Mouse (Mus musculus) adrenal gland (tissue): ENCODE measurements at regions not wholly inside any gene's neighbourhood (a gene's known extent, or its start where the extent isn't known, plus 50 kb on each side); places are given as distances from the start of the nearest gene placed in this dataset.

Source experiments
- intact Hi-C: fragments of 180-260 bp; cut with DNase I; formaldehyde crosslinking; loops from one replicate; pipeline ENCODE4 v1.15.1; 2025

- intact Hi-C loops, result no loop called here
These were observed 145.8 kb upstream of the Rad23b start for GRCm38 (mm10) chr4:55203731-55204710.

- intact Hi-C loops, result no loop called here
These were observed 143.6 kb upstream of the Rad23b start for GRCm38 (mm10) chr4:55206226-55206625.

GRCm38 (mm10) chr4:55207749-55208385 lies 142.0 kb upstream of the Rad23b start:
- intact Hi-C loops, result no loop called here

- intact Hi-C loops, result no loop called here
These were observed 141.2 kb upstream of the Rad23b start for GRCm38 (mm10) chr4:55208386-55209345.

GRCm38 (mm10) chr4:55215425-55216174 lies 134.2 kb upstream of the Rad23b start:
- intact Hi-C loops, result no loop called here

- intact Hi-C loops, result no loop called here
These were observed 133.7 kb upstream of the Rad23b start for GRCm38 (mm10) chr4:55216175-55216545.

GRCm38 (mm10) chr4:55225766-55226165 lies 124.1 kb upstream of the Rad23b start:
- intact Hi-C loops, result loop anchor here (10.0 kb wide), 2 partner anchors 171 to 271 kb away; no protein-coding TSS in a partner anchor

GRCm38 (mm10) chr4:55227394-55227793 lies 122.4 kb upstream of the Rad23b start:
- intact Hi-C loops, result loop anchor here (10.0 kb wide), 2 partner anchors 173 to 273 kb away; no protein-coding TSS in a partner anchor

- intact Hi-C loops, result loop anchor here (10.0 kb wide), 1 partner anchor 1307 kb away; no protein-coding TSS in a partner anchor
These were observed 118.3 kb upstream of the Rad23b start for GRCm38 (mm10) chr4:55231522-55231921.

- intact Hi-C loops, result loop anchor here (10.0 kb wide), 1 partner anchor 1313 kb away; no protein-coding TSS in a partner anchor
These were observed 112.0 kb upstream of the Rad23b start for GRCm38 (mm10) chr4:55237856-55238255.

GRCm38 (mm10) chr4:55240450-55240849 lies 109.4 kb upstream of the Rad23b start:
- intact Hi-C loops, result no loop called here

GRCm38 (mm10) chr4:55242331-55242730 lies 107.5 kb upstream of the Rad23b start:
- intact Hi-C loops, result no loop called here

GRCm38 (mm10) chr4:55243091-55244058 lies 106.5 kb upstream of the Rad23b start:
- intact Hi-C loops, result no loop called here

GRCm38 (mm10) chr4:55245789-55246188 lies 104.1 kb upstream of the Rad23b start:
- intact Hi-C loops, result no loop called here

- intact Hi-C loops, result no loop called here
These were observed 99.5 kb upstream of the Rad23b start for GRCm38 (mm10) chr4:55250334-55250733.

GRCm38 (mm10) chr4:55251546-55251945 lies 98.3 kb upstream of the Rad23b start:
- intact Hi-C loops, result no loop called here

GRCm38 (mm10) chr4:55253769-55254168 lies 96.1 kb upstream of the Rad23b start:
- intact Hi-C loops, result no loop called here

GRCm38 (mm10) chr4:55271965-55272630 lies 77.7 kb upstream of the Rad23b start:
- intact Hi-C loops, result no loop called here
